Mouse (Mus musculus) lung, postnatal 0 days (tissue): ENCODE data around the gene Ippk. TPM values are rescaled to one million over a fixed set of nuclear protein-coding genes. Genes with fewer than 3 reads are reported as not detected.

Experiments used
- ATAC-seq: fragments of 200-750 bp; cut with Nextera tagmentation; 2 replicates; pipeline ENCODE4 v1.8.0; 2017; ENCODE audit warnings: moderate library complexity
- DNase-seq: peaks from one replicate; pipeline ENCODE4 v3.0.0-alpha.2; 2016; ENCODE audit warnings: low spot score
- H3K27ac ChIP-seq: fragments of 300-500 bp; sonication (generic); 2 replicates; pipeline ENCODE4 v1.5.1; 2014; ENCODE audit warnings: antibody characterized with exemption, mild to moderate bottlenecking, low read length, mixed read lengths
- H3K27me3 ChIP-seq: fragments of 300-500 bp; sonication (generic); replicated peaks from 2 replicates; pipeline ENCODE4 v1.6.1; 2014; ENCODE audit warnings: low read length, mixed read lengths; ENCODE audit not compliant: insufficient read depth
- H3K36me3 ChIP-seq: fragments of 300-500 bp; sonication (generic); 2 replicates; pipeline ENCODE4 v1.6.1; 2014; ENCODE audit warnings: low read length, mixed read lengths; ENCODE audit not compliant: insufficient read depth
- H3K4me1 ChIP-seq: fragments of 300-500 bp; sonication (generic); 2 replicates; pipeline ENCODE4 v1.6.1; 2014; ENCODE audit warnings: antibody characterized with exemption, low read depth, low read length, mixed read lengths; ENCODE audit not compliant: insufficient read depth
- H3K4me2 ChIP-seq: fragments of 300-500 bp; sonication (generic); replicated peaks from 2 replicates; pipeline ENCODE4 v1.6.1; 2014; ENCODE audit warnings: low read depth, mild to moderate bottlenecking, low read length, moderate library complexity, mixed read lengths
- H3K4me3 ChIP-seq: fragments of 300-500 bp; sonication (generic); 2 replicates; pipeline ENCODE4 v1.5.1; 2014; ENCODE audit warnings: low read depth, low read length
- H3K9ac ChIP-seq: fragments of 300-500 bp; sonication (generic); replicated peaks from 2 replicates; pipeline ENCODE4 v1.6.1; 2014; ENCODE audit warnings: low read depth, mild to moderate bottlenecking
- H3K9me3 ChIP-seq: fragments of 300-500 bp; sonication (generic); 2 replicates; pipeline ENCODE4 v1.6.1; 2016; ENCODE audit warnings: low read length, mixed read lengths
- CTCF ChIP-seq: IDR thresholded peaks from 2 replicates; pipeline ENCODE4 v1.5.1; 2016; ENCODE audit warnings: antibody characterized with exemption, mild to moderate bottlenecking
- EP300 ChIP-seq: IDR thresholded peaks from 2 replicates; pipeline ENCODE4 v1.6.1; 2016; ENCODE audit warnings: antibody characterized with exemption, mild to moderate bottlenecking, control low read depth
- WGBS: fragments of 180-500 bp; shearing (Covaris S2); extraction: QIAGEN DNeasy Blood & Tissue Kit; methylation state at CpG from one replicate; pipeline ENCODE4 v1.1.7; 2014; 5-methylcytosine and 5-hydroxymethylcytosine counted together
- polyA plus RNA-seq: library from polyadenylated mRNA; unstranded; fragments of >200 nt; fragmentation: Nextera tagmentation; extraction: Ambion mirVana; gene quantifications from 2 replicates; pipeline ENCODE4 v1.2.1, GENCODE M21; 2015

The Ippk gene
- polyA plus RNA-seq, 1 experiment from 2014 or later: 12.6 TPM

DNA sequence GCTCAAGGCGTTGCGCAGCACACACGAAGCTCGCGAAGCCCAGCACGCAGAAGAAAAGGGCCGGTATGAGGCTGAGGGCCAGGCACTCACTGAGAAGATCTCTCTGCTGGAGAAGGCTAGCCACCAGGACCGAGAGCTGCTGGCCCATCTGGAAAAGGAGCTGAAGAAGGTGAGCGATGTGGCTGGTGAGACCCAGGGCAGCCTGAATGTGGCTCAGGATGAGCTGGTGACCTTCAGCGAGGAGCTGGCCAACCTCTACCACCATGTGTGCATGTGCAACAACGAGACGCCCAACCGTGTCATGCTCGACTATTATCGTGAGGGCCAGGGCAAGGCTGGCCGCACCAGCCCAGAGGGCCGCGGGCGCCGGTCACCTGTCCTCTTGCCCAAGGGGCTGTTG, 41.7 kb upstream of the Ippk start:
- ATAC-seq: no peak
- no peaks in the 10 kb centered on the region for H3K9me3 ChIP-seq
- DNase-seq: no peak
- no peak overlapping the region for H3K9ac ChIP-seq
- peaks cover 47% of the 10 kb centered on the region for H3K36me3 ChIP-seq
- no peak overlapping the region for H3K4me3 ChIP-seq
- H3K27me3 ChIP-seq: no peaks in the 10 kb centered on the region
- WGBS: 93% methylated on average over 20 of the region's 20 CpGs
- TF ChIP-seq EP300: no peak
- TF ChIP-seq CTCF: no peak
- H3K27ac ChIP-seq: no peak overlapping the region
- H3K4me1 ChIP-seq: no peaks in the 10 kb centered on the region
- H3K4me2 ChIP-seq: no peak overlapping the region

DNA sequence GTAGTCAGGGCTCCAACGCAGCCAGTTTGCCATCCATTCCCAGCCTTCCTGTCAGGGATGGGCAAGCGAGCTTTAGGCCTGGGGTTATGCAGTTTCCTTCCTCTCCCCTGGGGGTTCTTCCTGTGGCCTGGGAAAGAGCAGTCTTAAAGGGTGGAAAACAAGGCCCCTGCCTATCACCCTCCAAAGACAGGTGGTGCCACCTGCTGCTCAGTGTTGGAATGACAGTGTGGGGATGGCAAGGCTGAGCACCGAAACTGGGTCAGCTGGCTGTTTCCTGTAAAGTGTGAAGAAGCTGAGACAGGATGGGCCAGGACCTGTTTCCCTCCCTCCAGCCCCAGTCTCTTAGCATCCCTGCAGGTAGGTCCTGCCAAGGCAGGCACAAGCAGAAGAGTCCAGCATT, 39.8 kb upstream of the Ippk start:
- 24% methylated on average over 3 of the region's 3 CpGs for WGBS
- Histone ChIP-seq H3K27me3 (no peaks in the 10 kb centered on the region), H3K27ac (peak overlapping the region; percentile 62; the same call in 1 of the 2 replicates), H3K9ac (no peak overlapping the region), H3K4me3 (no peak overlapping the region), H3K4me2 (no peak overlapping the region), H3K4me1 (no peaks in the 10 kb centered on the region), H3K9me3 (no peaks in the 10 kb centered on the region), H3K36me3 (peaks cover 51% of the 10 kb centered on the region)
- DNase-seq (peak; percentile 90), ATAC-seq (peak; percentile 85)
- TF ChIP-seq EP300: no peak; the same call in 1 of the 2 replicates
- peak; percentile 99 for TF ChIP-seq CTCF

DNA sequence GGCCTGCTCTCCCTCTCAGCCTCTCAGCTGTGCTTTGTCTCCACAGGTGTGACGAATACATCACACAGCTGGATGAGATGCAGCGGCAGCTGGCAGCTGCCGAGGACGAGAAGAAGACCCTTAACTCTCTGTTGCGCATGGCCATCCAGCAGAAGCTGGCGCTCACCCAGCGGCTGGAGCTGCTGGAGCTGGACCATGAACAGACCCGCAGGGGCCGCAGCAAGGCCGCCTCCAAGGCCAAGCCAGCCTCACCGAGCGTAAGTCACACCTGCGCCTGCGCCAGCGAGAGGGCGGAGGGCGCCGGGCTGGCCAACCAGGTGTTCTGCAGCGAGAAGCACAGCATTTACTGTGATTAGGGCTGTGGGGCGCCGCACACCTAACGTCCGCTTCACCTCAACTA, 38.1 kb upstream of the Ippk start:
- DNase-seq (no peak), ATAC-seq (no peak)
- Histone ChIP-seq H3K27me3 (no peaks in the 10 kb centered on the region), H3K36me3 (peaks cover 54% of the 10 kb centered on the region), H3K9me3 (no peaks in the 10 kb centered on the region), H3K4me3 (no peak overlapping the region), H3K4me2 (no peak overlapping the region), H3K27ac (no peak overlapping the region), H3K9ac (no peak overlapping the region), H3K4me1 (no peaks in the 10 kb centered on the region)
- TF ChIP-seq EP300 (no peak), CTCF (no peak)
- 89% methylated on average over 23 of the region's 23 CpGs for WGBS

DNA sequence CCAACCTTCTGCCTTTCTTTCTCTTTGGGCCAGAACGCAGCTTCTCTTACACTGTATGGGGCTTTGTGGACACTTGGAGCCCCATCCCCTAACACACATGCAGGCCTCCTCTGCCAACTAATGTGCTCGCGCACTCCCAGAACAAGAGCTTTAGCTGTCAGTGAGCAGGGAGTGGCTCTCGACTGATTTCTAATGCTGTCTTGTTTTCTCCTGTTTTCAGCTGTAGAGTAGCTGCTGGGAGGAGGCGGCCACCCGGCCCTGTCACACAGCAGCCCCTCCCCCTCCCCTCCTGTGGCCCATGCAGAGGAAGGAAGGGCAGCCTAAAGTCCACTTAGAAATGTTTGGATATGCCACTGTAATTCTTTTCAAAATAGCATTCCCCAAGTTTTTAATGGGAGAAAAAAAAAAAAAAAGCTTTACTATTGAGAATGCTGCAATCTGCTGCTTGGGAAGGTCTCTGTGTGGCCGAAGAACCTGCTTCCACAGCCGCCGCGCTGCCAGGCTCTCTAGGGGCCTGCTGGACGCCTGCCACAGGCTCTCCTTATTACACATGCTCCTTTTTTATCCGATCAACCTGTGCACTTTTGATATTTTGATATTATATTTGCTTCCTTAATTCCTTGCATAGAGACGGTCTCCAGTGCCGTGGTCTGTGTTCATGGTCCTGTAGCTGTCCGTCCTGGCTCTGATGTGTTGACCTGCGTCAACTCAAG, 36.1 kb upstream of the Ippk start:
- DNase-seq (peak; percentile 45), ATAC-seq (peak; percentile 32)
- Histone ChIP-seq H3K4me2 (no peak overlapping the region), H3K4me1 (no peaks in the 10 kb centered on the region), H3K9ac (no peak overlapping the region), H3K9me3 (no peaks in the 10 kb centered on the region), H3K36me3 (peaks cover 42% of the 10 kb centered on the region), H3K4me3 (no peak overlapping the region), H3K27ac (0 out of 2 replicates have a peak overlapping the region, but pooled peaks have one; percentile 14), H3K27me3 (no peaks in the 10 kb centered on the region)
- WGBS: 58% methylated on average over 16 of the region's 16 CpGs
- TF ChIP-seq EP300 (no peak), CTCF (no peak)

DNA sequence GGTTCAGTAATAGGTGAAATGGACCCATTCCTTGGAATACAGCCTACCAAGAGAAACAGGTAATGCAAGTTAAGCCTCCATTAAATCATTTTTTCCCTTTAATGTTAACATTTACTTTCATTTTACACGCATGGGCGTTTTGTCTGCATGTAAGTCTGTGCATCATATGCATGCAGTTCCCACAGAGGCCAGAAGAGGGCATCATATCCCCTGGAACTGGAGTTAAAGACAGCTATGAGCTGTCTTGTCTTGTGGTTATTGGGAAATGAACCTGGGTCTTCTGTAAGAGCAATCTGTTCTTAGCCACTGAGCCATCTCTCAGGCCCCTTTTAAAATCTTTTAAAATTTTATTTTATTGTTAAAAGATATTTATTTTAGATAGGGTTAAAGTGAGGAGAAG, 29.7 kb upstream of the Ippk start:
- TF ChIP-seq CTCF (peak; percentile 65), EP300 (no peak)
- H3K4me3 ChIP-seq: no peak overlapping the region
- ATAC-seq (no peak), DNase-seq (no peak)
- H3K4me2 ChIP-seq: no peak overlapping the region
- H3K4me1 ChIP-seq: no peaks in the 10 kb centered on the region; the same call in 1 of the 2 replicates
- no peaks in the 10 kb centered on the region; the same call in 1 of the 2 replicates for H3K9me3 ChIP-seq
- H3K36me3 ChIP-seq: peaks cover 10% of the 10 kb centered on the region; the same call in 1 of the 2 replicates
- no peak overlapping the region for H3K9ac ChIP-seq
- no peaks in the 10 kb centered on the region for H3K27me3 ChIP-seq
- H3K27ac ChIP-seq: no peak overlapping the region
- WGBS: 96% methylated on average over 2 of the region's 2 CpGs

DNA sequence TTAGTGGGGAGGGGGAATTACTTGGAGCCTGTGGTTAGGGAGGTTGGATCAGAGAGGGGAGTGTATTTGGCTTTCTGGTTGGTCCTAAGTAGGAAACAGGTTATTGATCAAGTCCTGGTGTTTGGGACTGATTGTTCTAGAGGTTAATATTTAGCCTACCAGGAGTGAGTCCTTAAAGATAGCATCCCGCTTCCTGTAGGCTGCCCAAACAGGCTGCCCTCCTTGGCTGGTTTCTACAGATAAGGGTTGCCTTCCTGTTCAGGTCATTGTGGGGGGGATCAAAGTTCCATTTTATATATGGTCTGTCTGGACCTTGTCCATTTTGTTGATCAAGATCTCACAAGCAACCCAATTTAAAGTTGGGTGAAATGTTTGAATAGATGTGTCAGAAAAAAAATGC, 27.5 kb upstream of the Ippk start:
- Histone ChIP-seq H3K36me3 (peaks cover 5% of the 10 kb centered on the region; the same call in 1 of the 2 replicates), H3K4me3 (no peak overlapping the region), H3K4me2 (no peak overlapping the region), H3K27ac (no peak overlapping the region), H3K9me3 (no peaks in the 10 kb centered on the region; the same call in 1 of the 2 replicates), H3K9ac (no peak overlapping the region), H3K27me3 (no peaks in the 10 kb centered on the region), H3K4me1 (no peaks in the 10 kb centered on the region; the same call in 1 of the 2 replicates)
- 41% methylated on average over 1 of the region's 1 CpGs for WGBS
- no peak for DNase-seq
- TF ChIP-seq CTCF: no peak
- TF ChIP-seq EP300: peak; percentile 41; the same call in 1 of the 2 replicates
- ATAC-seq: no peak; the same call in 1 of the 2 replicates
